Mouse (Mus musculus) CH12.LX (cell line): ENCODE measurements at regions not wholly inside any gene's neighbourhood (a gene's known extent, or its start where the extent isn't known, plus 50 kb on each side); places are given as distances from the start of the nearest gene placed in this dataset.
A peak's percentile ranks its signal among the peaks of the same experiment; 100 is the strongest.

Experiments used
- DNase-seq: peaks from one replicate; pipeline ENCODE4 v3.0.0-alpha.2; 2013; ENCODE audit errors: extremely low read depth
- H3K27ac ChIP-seq: 2 replicates; pipeline ENCODE4 v1.5.1; 2012; ENCODE audit warnings: low read depth, mild to moderate bottlenecking, control low read depth, moderate library complexity; ENCODE audit not compliant: insufficient read depth
- H3K27me3 ChIP-seq: replicated peaks from 2 replicates; pipeline ENCODE3; 2012; ENCODE audit warnings: inconsistent platforms
- H3K36me3 ChIP-seq, 2 experiments: replicated peaks in 1 of 2; 2 replicates each; pipeline versions ENCODE3 to v1.6.1; 2012; ENCODE audit warnings: inconsistent platforms in 1 of 2, low read length in 1 of 2, mild to moderate bottlenecking in 1 of 2, mixed read lengths in 1 of 2, moderate library complexity in 1 of 2; ENCODE audit not compliant: control insufficient read depth in 1 of 2, insufficient read depth in 1 of 2
- H3K4me1 ChIP-seq, 2 experiments: 2 replicates each; pipeline ENCODE4 v1.6.1; 2012; ENCODE audit warnings: inconsistent platforms in 1 of 2, moderate library complexity in 1 of 2; ENCODE audit not compliant: insufficient read depth in 2 of 2, control insufficient read depth in 1 of 2
- H3K4me2 ChIP-seq: 2 replicates; pipeline ENCODE4 v1.6.1; 2012; ENCODE audit warnings: low read depth, mild to moderate bottlenecking, control low read depth; ENCODE audit not compliant: poor library complexity, insufficient read depth, severe bottlenecking
- H3K4me3 ChIP-seq, 3 experiments: fragments of 150-350 bp in 1 of 3; sonication (generic) in 1 of 3; replicated peaks in 1 of 3; 2 replicates each; pipeline versions ENCODE3 to v1.5.1; 2011 to 2012; ENCODE audit warnings: low read depth in 2 of 3, low read length in 2 of 3, mild to moderate bottlenecking in 2 of 3, moderate library complexity in 2 of 3, control low read depth in 1 of 3, improper control_type of control experiment in 1 of 3, inconsistent platforms in 1 of 3, mixed read lengths in 1 of 3; ENCODE audit not compliant: poor library complexity in 1 of 3
- H3K79me2 ChIP-seq: replicated peaks from 2 replicates; pipeline ENCODE4 v1.6.1; 2012; ENCODE audit warnings: mild to moderate bottlenecking, moderate library complexity; ENCODE audit not compliant: control insufficient read depth, poor library complexity, insufficient read depth, severe bottlenecking; ENCODE audit errors: extremely low read depth
- H3K9ac ChIP-seq: 2 replicates; pipeline ENCODE4 v1.6.1; 2012; ENCODE audit warnings: low read depth, mild to moderate bottlenecking, control low read depth, moderate library complexity; ENCODE audit not compliant: insufficient read depth
- H3K9me3 ChIP-seq: replicated peaks from 2 replicates; pipeline ENCODE3; 2012; ENCODE audit warnings: low read length, inconsistent platforms, mixed read lengths
- BHLHE40 ChIP-seq: IDR thresholded peaks from 2 replicates; pipeline ENCODE4 v1.6.1; 2011; ENCODE audit warnings: mild to moderate bottlenecking, low read depth, low read length, improper control_type of control experiment
- CHD2 ChIP-seq: IDR thresholded peaks from 2 replicates; pipeline ENCODE4 v1.6.1; 2011; ENCODE audit warnings: low read length, improper control_type of control experiment
- CTCF ChIP-seq, 2 experiments: IDR thresholded peaks in 1 of 2; conservative IDR thresholded peaks in 1 of 2; 2 replicates each; pipeline ENCODE4 v1.5.1; 2011 to 2012; ENCODE audit warnings: low read depth in 2 of 2, low read length in 2 of 2, improper control_type of control experiment in 1 of 2, inconsistent platforms in 1 of 2, mild to moderate bottlenecking in 1 of 2, moderate library complexity in 1 of 2
- EP300 ChIP-seq: IDR thresholded peaks from 2 replicates; pipeline ENCODE4 v1.6.1; 2011; ENCODE audit warnings: low read length, improper control_type of control experiment
- IRF4 ChIP-seq: IDR thresholded peaks from 2 replicates; pipeline ENCODE4 v1.6.1; 2014; ENCODE audit warnings: low read depth, mild to moderate bottlenecking, inconsistent platforms, low read length, improper control_type of control experiment
- JUND ChIP-seq: conservative IDR thresholded peaks from 2 replicates; pipeline ENCODE4 v1.6.1; 2011; ENCODE audit warnings: low read depth, low read length, improper control_type of control experiment
- KAT2A ChIP-seq: IDR thresholded peaks from 2 replicates; pipeline ENCODE4 v1.6.1; 2012; ENCODE audit warnings: low read length, improper control_type of control experiment, inconsistent platforms; ENCODE audit not compliant: insufficient replicate concordance
- MAX ChIP-seq: IDR thresholded peaks from 2 replicates; pipeline ENCODE4 v1.6.1; 2011; ENCODE audit warnings: low read length, improper control_type of control experiment
- MEF2A ChIP-seq: IDR thresholded peaks from 2 replicates; pipeline ENCODE4 v1.6.1; 2014; ENCODE audit warnings: low read depth, mild to moderate bottlenecking, inconsistent platforms, low read length, improper control_type of control experiment, borderline replicate concordance
- MYC ChIP-seq: IDR thresholded peaks from 2 replicates; pipeline ENCODE4 v1.6.1; 2011; ENCODE audit warnings: low read depth, mild to moderate bottlenecking, improper control_type of control experiment, low read length
- NELFE ChIP-seq: IDR thresholded peaks from 2 replicates; pipeline ENCODE4 v1.6.1; 2011; ENCODE audit warnings: low read depth, low read length, improper control_type of control experiment
- NRF1 ChIP-seq: IDR thresholded peaks from 2 replicates; pipeline ENCODE4 v1.6.1; 2014; ENCODE audit warnings: low read depth, mild to moderate bottlenecking, inconsistent platforms, low read length, improper control_type of control experiment, moderate library complexity
- POLR2A ChIP-seq: IDR thresholded peaks from 2 replicates; pipeline ENCODE4 v1.6.1; 2011; ENCODE audit warnings: low read depth, mild to moderate bottlenecking, improper control_type of control experiment, low read length
- POLR2AphosphoS2 ChIP-seq: IDR thresholded peaks from 2 replicates; pipeline ENCODE4 v1.6.1; 2011; ENCODE audit warnings: low read depth, low read length, improper control_type of control experiment
- RAD21 ChIP-seq: IDR thresholded peaks from 2 replicates; pipeline ENCODE4 v1.6.1; 2011; ENCODE audit warnings: low read depth, mild to moderate bottlenecking, low read length, improper control_type of control experiment, moderate library complexity
- SIN3A ChIP-seq: IDR thresholded peaks from 2 replicates; pipeline ENCODE4 v1.6.1; 2012; ENCODE audit warnings: low read length, improper control_type of control experiment, inconsistent platforms
- SMC3 ChIP-seq: IDR thresholded peaks from 2 replicates; pipeline ENCODE4 v1.6.1; 2011; ENCODE audit warnings: low read depth, low read length, improper control_type of control experiment
- TCF12 ChIP-seq: IDR thresholded peaks from 2 replicates; pipeline ENCODE4 v1.6.1; 2014; ENCODE audit warnings: low read depth, mild to moderate bottlenecking, inconsistent platforms, low read length, improper control_type of control experiment
- USF2 ChIP-seq: conservative IDR thresholded peaks from 2 replicates; pipeline ENCODE4 v1.6.1; 2011; ENCODE audit warnings: low read depth, low read length, improper control_type of control experiment
- ZC3H11A ChIP-seq: IDR thresholded peaks from 2 replicates; pipeline ENCODE4 v1.6.1; 2012; ENCODE audit warnings: low read depth, mild to moderate bottlenecking, inconsistent platforms, low read length, improper control_type of control experiment
- ZKSCAN1 ChIP-seq: IDR thresholded peaks from 2 replicates; pipeline ENCODE4 v1.6.1; 2012; ENCODE audit warnings: low read depth, inconsistent platforms, low read length, improper control_type of control experiment, borderline replicate concordance
- dilution Hi-C: fragments of 300-500 bp; cut with MboI; formaldehyde crosslinking; loops from 2 replicates; pipeline ENCODE4 v1.14.3; 2020; ENCODE audit warnings: low sequenced_read_pairs; ENCODE audit not compliant: extremely low pct_unique_long_range_greater_than_20kb, extremely low pct_ligation_motif_present
- in situ Hi-C: fragments of 300-500 bp; cut with MboI; formaldehyde crosslinking; loops from 3 replicates; pipeline ENCODE4 v1.14.3; 2019; ENCODE audit warnings: low sequenced_read_pairs, low pct_ligation_motif_present, low pct_unique_long_range_greater_than_20kb, mixed read lengths

DNA sequence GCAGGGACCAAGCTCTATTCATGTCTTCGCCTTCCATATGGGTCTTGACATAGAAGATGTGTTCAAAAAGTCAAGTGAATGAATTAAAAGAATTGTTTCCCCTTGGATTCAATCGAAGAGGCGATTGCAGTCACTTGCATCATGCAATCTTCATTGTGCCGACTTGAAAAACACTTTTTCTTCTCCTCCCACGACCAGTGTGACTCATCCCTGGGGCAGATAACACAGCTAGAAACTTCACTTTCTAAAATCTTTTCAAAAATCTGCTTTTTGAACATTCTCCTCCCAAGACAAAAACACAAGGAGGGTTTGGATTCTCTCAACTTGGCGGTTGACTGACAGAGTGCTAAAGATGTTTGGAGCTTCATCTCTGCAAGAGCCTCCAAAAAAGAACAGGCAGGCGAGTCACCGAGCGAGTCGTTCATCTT, 67.2 kb upstream of the Arntl start:
- Histone ChIP-seq H3K79me2 (no peaks in the 10 kb centered on the region), H3K9me3 (no peaks in the 10 kb centered on the region), H3K4me3 (no peak overlapping the region), H3K27ac (peak overlapping the region; percentile 68), H3K4me2 (no peak overlapping the region), H3K36me3 (no peaks in the 10 kb centered on the region), H3K27me3 (peaks cover 8% of the 10 kb centered on the region), H3K9ac (peak overlapping the region; percentile 39), H3K4me1 (peaks cover 16 to 22% of the 10 kb centered on the region in 2 experiments)
- in situ Hi-C loops: loop anchor here (5.0 to 25.0 kb wide), 2 partner anchors 112 to 728 kb away; no protein-coding TSS in a partner anchor
- dilution Hi-C loops: no loop called here
- TF ChIP-seq POLR2A (no peak), MYC (no peak), KAT2A (no peak), EP300 (peak; percentile 29; the same call in 1 of the 2 replicates), RAD21 (no peak), CHD2 (no peak), NRF1 (no peak), USF2 (no peak)
- no peak for DNase-seq

GRCm38 (mm10) chr7:113141846-113142683, 65.2 kb upstream of the Arntl start:
- in situ Hi-C loops: loop anchor here (5.0 to 25.0 kb wide), 2 partner anchors 110 to 730 kb away; no protein-coding TSS in a partner anchor
- no peak for DNase-seq

GRCm38 (mm10) chr7:113143552-113143951, 63.7 kb upstream of the Arntl start:
- in situ Hi-C loops: loop anchor here (5.0 to 25.0 kb wide), 2 partner anchors 109 to 731 kb away; no protein-coding TSS in a partner anchor
- no peak overlapping the region for H3K27ac ChIP-seq

More at GRCm38 (mm10) chr7:113141846-113142683, 65.2 kb upstream of the Arntl start:
- Histone ChIP-seq H3K79me2 (no peaks in the 10 kb centered on the region), H3K4me1 (peaks cover 12 to 15% of the 10 kb centered on the region in 2 experiments; a peak in 3 of 4 replicates), H3K9ac (no peak overlapping the region), H3K27ac (no peak overlapping the region), H3K27me3 (peaks cover 8% of the 10 kb centered on the region), H3K4me3 (no peak overlapping the region), H3K4me2 (no peak overlapping the region), H3K36me3 (no peaks in the 10 kb centered on the region), H3K9me3 (no peaks in the 10 kb centered on the region)
- dilution Hi-C loops: no loop called here
- no peak for TF ChIP-seq SIN3A
- no peak for TF ChIP-seq IRF4
- TF ChIP-seq KAT2A: no peak
- no peak for TF ChIP-seq MYC
- TF ChIP-seq RAD21: no peak
- TF ChIP-seq TCF12: no peak
- no peak for TF ChIP-seq SMC3

More at GRCm38 (mm10) chr7:113143552-113143951, 63.7 kb upstream of the Arntl start:
- DNase-seq: peak; percentile 83
- Histone ChIP-seq H3K4me1 (peaks cover 19 to 29% of the 10 kb centered on the region in 2 experiments), H3K4me3 (no peak overlapping the region), H3K36me3 (no peaks in the 10 kb centered on the region), H3K9me3 (no peaks in the 10 kb centered on the region), H3K79me2 (no peaks in the 10 kb centered on the region), H3K9ac (no peak overlapping the region), H3K4me2 (no peak overlapping the region), H3K27me3 (peaks cover 8% of the 10 kb centered on the region)
- TF ChIP-seq MEF2A: peak; percentile 29; the same call in 1 of the 2 replicates
- peak; percentile 33; the same call in 1 of the 2 replicates for TF ChIP-seq MAX
- TF ChIP-seq NELFE: peak; percentile 34; the same call in 1 of the 2 replicates
- TF ChIP-seq POLR2AphosphoS2: no peak
- TF ChIP-seq SMC3: peak; percentile 95
- TF ChIP-seq KAT2A: no peak
- peak; percentile 42; the same call in 1 of the 2 replicates for TF ChIP-seq JUND
- peak; percentile 82 to 96 for TF ChIP-seq CTCF (conservative IDR thresholded peaks at IDR 0.05 in 1 of 2, IDR thresholded peaks at IDR 0.05 in 1 of 2; ENCODE audit: low read depth in 2 of 2, low read length in 2 of 2)
- TF ChIP-seq ZKSCAN1: no peak
- TF ChIP-seq MYC: 0 out of 2 replicates have a peak, but pooled peaks have one; percentile 52
- TF ChIP-seq BHLHE40: no peak
- 0 out of 2 replicates have a peak, but pooled peaks have one; percentile 28 for TF ChIP-seq TCF12
- peak; percentile 96 for TF ChIP-seq RAD21
- TF ChIP-seq ZC3H11A: peak; percentile 90
- dilution Hi-C loops: no loop called here
